Mouse (Mus musculus) B cell, adult 62 days (primary cell): ENCODE measurements around the gene 4930563M21Rik. TPM values are rescaled to one million over a fixed set of nuclear protein-coding genes. Genes with fewer than 3 reads are reported as not detected.

ENCODE experiments used
- total RNA-seq: library from RNA; stranded (reverse); gene quantifications from 4 replicates; pipeline ENCODE4 v1.2.4, GENCODE M21; 2023

The 4930563M21Rik gene
- total RNA-seq, result not detected in 4 replicates

DNA sequence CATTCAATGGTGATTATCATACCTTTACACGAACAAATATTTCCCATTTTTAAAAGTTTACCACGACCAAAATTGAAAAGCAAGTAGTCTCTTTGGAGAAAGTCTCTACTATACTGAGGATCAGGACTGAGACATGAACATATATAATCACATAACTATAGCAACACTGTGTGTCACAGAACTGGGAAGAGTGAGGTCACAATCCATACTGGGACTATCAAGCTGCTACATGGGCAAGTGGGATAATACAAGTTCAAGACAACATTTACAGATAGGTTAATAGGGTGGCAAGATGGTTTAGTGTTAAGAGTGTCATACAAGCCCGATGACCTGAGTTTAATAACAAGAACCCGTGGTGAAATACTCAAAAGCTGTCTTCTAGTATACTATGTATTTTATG is at the start of gene 4930563M21Rik:
TSS of gene 4930563M21Rik (minus strand) at position 101 of the 400 bp plus-strand sequence.

DNA sequence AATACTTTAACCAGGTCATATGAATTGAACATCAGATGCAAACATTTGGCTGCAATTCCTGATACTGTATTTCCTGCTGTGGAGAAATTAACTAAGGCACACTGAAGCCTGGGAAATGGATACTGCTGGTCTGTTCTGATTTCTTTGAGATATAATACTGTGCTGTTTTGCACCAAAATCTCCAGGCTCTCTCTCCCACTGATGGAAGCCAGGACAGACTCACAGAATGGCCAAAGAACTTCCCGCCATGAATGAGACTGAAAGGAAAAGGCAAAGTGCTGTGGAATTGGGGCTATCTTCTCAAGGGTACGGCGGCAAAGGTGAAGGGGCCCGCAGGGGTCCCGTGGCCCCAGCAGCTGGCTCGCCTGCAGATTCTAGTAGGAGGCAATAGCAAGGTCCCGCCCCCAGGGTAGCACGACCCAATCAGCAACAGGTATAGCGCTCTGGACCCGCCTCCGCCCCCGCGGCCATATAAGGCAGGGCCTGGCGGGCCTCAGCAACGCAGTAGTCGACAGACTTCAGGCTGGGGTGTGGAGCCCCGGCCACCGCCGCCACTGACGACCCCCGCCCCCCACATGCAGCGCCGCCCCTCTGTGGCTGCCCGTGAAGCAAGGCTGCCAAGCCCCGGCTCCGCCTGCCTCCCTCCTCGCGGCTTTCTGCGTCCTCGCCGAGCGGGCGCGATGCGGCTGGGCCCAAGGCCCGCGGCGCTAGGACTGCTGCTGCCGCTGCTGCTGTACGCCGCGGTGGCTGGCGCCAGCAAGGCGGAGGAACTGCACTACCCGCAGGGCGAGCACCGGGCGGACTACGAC is 31.2 kb upstream of the 4930563M21Rik start, which contains the start of gene Rcn2:
TSS of gene Rcn2 (plus strand) at position 474 of the 809 bp plus-strand sequence.

DNA sequence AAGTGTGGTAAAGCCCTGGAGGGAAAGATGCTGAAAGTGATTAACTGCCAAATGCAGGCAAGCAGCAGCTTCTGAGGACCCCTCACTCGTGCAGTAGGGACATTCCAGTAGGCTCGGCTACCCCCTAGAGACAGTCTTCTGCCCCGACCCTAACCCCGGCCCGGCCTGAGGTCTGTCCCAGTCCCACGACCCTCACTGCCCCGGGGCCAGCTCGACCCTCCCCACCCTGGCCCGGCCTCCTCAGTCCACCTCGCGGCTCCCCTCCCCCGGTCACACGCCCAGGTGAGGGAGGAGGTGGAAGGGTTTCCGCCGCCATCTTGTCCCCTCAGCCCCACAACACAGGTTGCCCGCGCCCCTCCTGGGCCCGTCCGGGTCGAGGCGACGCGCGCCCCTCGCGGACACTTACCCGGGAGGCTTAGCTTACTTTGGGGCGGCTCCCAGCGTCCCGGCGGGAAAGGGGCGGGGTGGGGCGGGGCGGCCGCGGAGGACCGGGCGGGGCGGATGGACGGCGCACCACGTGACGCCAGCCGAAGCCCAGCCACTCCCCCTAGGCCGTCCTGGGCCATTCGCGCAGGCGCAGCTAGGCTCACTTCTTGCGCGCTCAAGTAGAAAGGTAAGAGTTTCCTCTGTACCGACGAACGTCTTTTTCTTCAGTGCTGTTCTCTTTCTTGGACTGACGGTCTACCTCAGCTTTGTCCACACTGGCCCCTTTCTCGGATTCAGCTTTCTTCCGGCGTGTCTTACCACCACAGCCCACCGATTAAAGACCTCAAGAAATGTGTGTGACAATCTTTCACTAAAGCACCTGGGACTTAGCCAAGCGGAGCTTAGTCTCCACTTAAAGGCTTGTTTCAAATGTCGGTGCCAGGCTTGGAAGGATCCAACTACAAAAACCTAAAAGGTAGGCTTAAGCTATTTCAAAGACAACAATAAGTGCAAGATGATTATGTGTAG is 72.4 kb downstream of the 4930563M21Rik start, which contains the start of gene Scaper:
TSS of gene Scaper (minus strand) at position 456 of the 954 bp plus-strand sequence.

Other genes with a start within 250 kb of the 4930563M21Rik start
- gene Scaper, start 72.4 kb downstream of the 4930563M21Rik start, total RNA-seq, result 31.7 to 35.1 TPM (median 32.6 TPM) in 4 replicates
- 23.0 to 31.2 TPM (median 30.4 TPM) in 4 replicates for gene Rcn2, start 31.3 kb upstream of the 4930563M21Rik start, total RNA-seq
- 113 to 124 TPM (median 118 TPM) in 4 replicates for gene Pstpip1, start 79.4 kb upstream of the 4930563M21Rik start, total RNA-seq
- 8.3 to 12.2 TPM (median 11.5 TPM) in 4 replicates for gene Tspan3, start 154.9 kb upstream of the 4930563M21Rik start, total RNA-seq